Mouse (Mus musculus): ENCODE results near the gene Ppp1r10.
A peak's percentile ranks its signal among the peaks of the same experiment; 100 is the strongest.

- TF ChIP-seq CTCF (IDR thresholded peaks at IDR 0.05; ENCODE audit: low read depth, low read length) (no peak), POLR2AphosphoS5 (IDR thresholded peaks at IDR 0.05; ENCODE audit: insufficient replicate concordance, low read depth, low read length) (peak; percentile 90; the same call in 1 of the 2 replicates), TAL1 (conservative IDR thresholded peaks at IDR 0.05; ENCODE audit: low read depth, low read length) (no peak)
These were observed 1.4 kb downstream of the Ppp1r10 start for GRCm38 (mm10) chr17:35917463-35918251.
